Mouse (Mus musculus) limb, embryonic 12.5 days (tissue): ENCODE measurements around the gene Nell1. TPM values are rescaled to one million over a fixed set of nuclear protein-coding genes. Genes with fewer than 3 reads are reported as not detected.

Experiments used
- ATAC-seq: fragments of 200-750 bp; cut with Nextera tagmentation; 2 replicates; pipeline ENCODE4 v1.8.0; 2017; ENCODE audit warnings: low read depth, moderate TSS enrichment; ENCODE audit not compliant: insufficient number of reproducible peaks, insufficient read depth, low FRiP score, low TSS enrichment
- H3K27ac ChIP-seq: fragments of 300-500 bp; sonication (generic); 2 replicates; pipeline ENCODE4 v1.5.1; 2016; ENCODE audit warnings: mild to moderate bottlenecking, moderate library complexity
- H3K27me3 ChIP-seq: fragments of 300-500 bp; sonication (generic); 2 replicates; pipeline ENCODE4 v1.6.1; 2016; ENCODE audit warnings: mild to moderate bottlenecking, moderate library complexity
- H3K36me3 ChIP-seq: fragments of 300-500 bp; sonication (generic); 2 replicates; pipeline ENCODE4 v1.6.1; 2016; ENCODE audit warnings: mild to moderate bottlenecking, moderate library complexity
- H3K4me1 ChIP-seq: fragments of 300-500 bp; sonication (generic); replicated peaks from 2 replicates; pipeline ENCODE4 v1.6.1; 2016
- H3K4me2 ChIP-seq: fragments of 300-500 bp; sonication (generic); 2 replicates; pipeline ENCODE4 v1.6.1; 2016; ENCODE audit warnings: mild to moderate bottlenecking, moderate library complexity
- H3K4me3 ChIP-seq: fragments of 300-500 bp; sonication (generic); replicated peaks from 2 replicates; pipeline ENCODE4 v1.5.1; 2016; ENCODE audit warnings: mild to moderate bottlenecking
- H3K9ac ChIP-seq: fragments of 300-500 bp; sonication (generic); replicated peaks from 2 replicates; pipeline ENCODE4 v1.6.1; 2016; ENCODE audit warnings: mild to moderate bottlenecking, moderate library complexity
- H3K9me3 ChIP-seq: fragments of 300-500 bp; sonication (generic); 2 replicates; pipeline ENCODE4 v1.6.1; 2016; ENCODE audit warnings: mild to moderate bottlenecking, moderate library complexity
- WGBS: fragments of 180-500 bp; shearing (Covaris S2); methylation state at CpG from one replicate; pipeline ENCODE4 v1.1.7; 2016; 5-methylcytosine and 5-hydroxymethylcytosine counted together
- polyA plus RNA-seq: library from polyadenylated mRNA; unstranded; fragments of >200 nt; fragmentation: Nextera tagmentation; extraction: Ambion mirVana; gene quantifications from 2 replicates; pipeline ENCODE4 v1.2.1, GENCODE M21; 2016

Gene Nell1
- polyA plus RNA-seq, 1 experiment from 2014 or later = 2.6 TPM

- Histone ChIP-seq H3K27ac (no peak overlapping the region), H3K36me3 (no peaks in the 10 kb centered on the region), H3K4me2 (no peak overlapping the region), H3K9ac (no peak overlapping the region), H3K4me1 (no peaks in the 10 kb centered on the region), H3K27me3 (no peaks in the 10 kb centered on the region), H3K9me3 (no peaks in the 10 kb centered on the region), H3K4me3 (no peak overlapping the region)
- ATAC-seq = no peak
- 82% methylated on average over 3 of the region's 3 CpGs for WGBS
These were observed 588.0 kb downstream of the Nell1 start for GRCm38 (mm10) chr7:50562708-50563107.

DNA sequence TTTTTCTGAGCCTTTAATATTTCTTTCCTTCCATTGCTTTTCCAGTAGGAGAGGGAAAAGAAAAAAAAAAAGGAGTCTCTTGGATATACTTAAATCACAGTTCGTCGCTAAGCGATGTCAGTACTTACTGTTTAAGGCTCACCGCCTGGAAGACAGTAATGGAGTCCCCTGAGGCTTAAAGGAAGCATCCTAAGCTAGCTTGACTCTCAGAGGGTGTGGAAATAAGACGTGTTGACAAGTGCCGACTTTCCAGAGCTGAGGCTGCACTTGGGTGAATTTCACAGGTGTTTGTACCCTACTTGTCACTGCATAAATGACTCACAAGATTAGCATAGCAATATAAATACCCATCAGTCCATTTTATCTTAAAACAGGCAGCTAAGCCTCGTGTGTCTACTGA is 599.2 kb downstream of the Nell1 start:
- no peaks in the 10 kb centered on the region for H3K4me1 ChIP-seq
- WGBS = 74% methylated on average over 7 of the region's 7 CpGs

GRCm38 (mm10) chr7:50588642-50589424 is 614.2 kb downstream of the Nell1 start:
- H3K27me3 ChIP-seq = no peaks in the 10 kb centered on the region
- ATAC-seq = no peak
- H3K4me1 ChIP-seq = no peaks in the 10 kb centered on the region
- no peak overlapping the region for H3K4me2 ChIP-seq
- no peaks in the 10 kb centered on the region for H3K9me3 ChIP-seq
- no peak overlapping the region for H3K27ac ChIP-seq
- no peak overlapping the region for H3K9ac ChIP-seq
- WGBS = 80% methylated on average over 8 of the region's 8 CpGs
- no peaks in the 10 kb centered on the region for H3K36me3 ChIP-seq
- H3K4me3 ChIP-seq = no peak overlapping the region

More for the DNA sequence above, 599.2 kb downstream of the Nell1 start:
- H3K4me2 ChIP-seq = no peak overlapping the region
- no peak overlapping the region for H3K9ac ChIP-seq
- H3K4me3 ChIP-seq = no peak overlapping the region
- H3K27me3 ChIP-seq = no peaks in the 10 kb centered on the region
- ATAC-seq = no peak
- H3K36me3 ChIP-seq = no peaks in the 10 kb centered on the region
- H3K9me3 ChIP-seq = no peaks in the 10 kb centered on the region
- no peak overlapping the region for H3K27ac ChIP-seq

- H3K4me2 ChIP-seq = no peak within 1 kb of the TSS
- H3K4me3 ChIP-seq = no peak within 1 kb of the TSS
- no peaks in the 10 kb centered on the region for H3K27me3 ChIP-seq
- no peak within 1 kb of the TSS for H3K27ac ChIP-seq
- no peaks in the 10 kb centered on the region for H3K36me3 ChIP-seq
- H3K9me3 ChIP-seq = no peaks in the 10 kb centered on the region
- no peak for ATAC-seq
- no peak within 1 kb of the TSS for H3K9ac ChIP-seq
- H3K4me1 ChIP-seq = no peaks in the 10 kb centered on the region
- WGBS = 67% methylated on average over 3 of the region's 3 CpGs
These were observed 624.2 kb downstream of the Nell1 start, which contains the start of gene 4933405O20Rik for GRCm38 (mm10) chr7:50598890-50599289. Gene 4933405O20Rik, plus strand, starts transcription at chr7:50599190.

GRCm38 (mm10) chr7:50614101-50614500 is 639.4 kb downstream of the Nell1 start:
- Histone ChIP-seq H3K36me3 (no peaks in the 10 kb centered on the region), H3K4me2 (no peak overlapping the region), H3K27ac (no peak overlapping the region), H3K9me3 (no peaks in the 10 kb centered on the region), H3K27me3 (no peaks in the 10 kb centered on the region), H3K4me3 (no peak overlapping the region), H3K4me1 (no peaks in the 10 kb centered on the region), H3K9ac (no peak overlapping the region)
- no peak for ATAC-seq
- WGBS = 85% methylated on average over 2 of the region's 2 CpGs

GRCm38 (mm10) chr7:50629186-50629585 is 654.5 kb downstream of the Nell1 start:
- no peak overlapping the region for H3K4me2 ChIP-seq
- ATAC-seq = no peak
- H3K27ac ChIP-seq = no peak overlapping the region
- no peaks in the 10 kb centered on the region for H3K27me3 ChIP-seq
- no peak overlapping the region for H3K4me3 ChIP-seq
- H3K9ac ChIP-seq = no peak overlapping the region
- 77% methylated on average over 3 of the region's 3 CpGs for WGBS
- no peaks in the 10 kb centered on the region for H3K4me1 ChIP-seq
- no peaks in the 10 kb centered on the region for H3K36me3 ChIP-seq
- H3K9me3 ChIP-seq = no peaks in the 10 kb centered on the region

DNA sequence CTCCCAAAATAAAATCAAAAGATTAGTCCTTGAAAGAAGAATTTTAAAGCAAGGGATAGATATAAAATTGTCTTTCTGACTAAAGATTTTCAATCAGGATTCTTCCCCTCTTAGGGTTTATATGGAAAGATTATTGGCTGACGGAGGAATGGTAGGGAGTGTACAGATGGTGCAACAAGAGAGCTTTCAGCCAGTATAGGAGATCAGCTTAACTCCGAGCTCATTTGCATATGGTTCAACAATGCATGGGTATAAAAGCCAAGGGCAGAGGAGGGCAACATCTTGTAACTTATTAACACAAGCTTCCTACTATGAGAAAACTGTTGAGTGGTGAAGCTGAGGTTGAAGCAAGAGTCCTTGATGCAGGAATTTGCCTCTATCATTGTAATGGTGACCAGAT is 658.5 kb downstream of the Nell1 start:
- ATAC-seq = no peak
- Histone ChIP-seq H3K9ac (no peak overlapping the region), H3K27me3 (no peaks in the 10 kb centered on the region), H3K4me3 (no peak overlapping the region), H3K36me3 (no peaks in the 10 kb centered on the region), H3K9me3 (no peaks in the 10 kb centered on the region), H3K4me1 (no peaks in the 10 kb centered on the region), H3K4me2 (no peak overlapping the region), H3K27ac (no peak overlapping the region)
- WGBS = 83% methylated on average over 2 of the region's 2 CpGs

DNA sequence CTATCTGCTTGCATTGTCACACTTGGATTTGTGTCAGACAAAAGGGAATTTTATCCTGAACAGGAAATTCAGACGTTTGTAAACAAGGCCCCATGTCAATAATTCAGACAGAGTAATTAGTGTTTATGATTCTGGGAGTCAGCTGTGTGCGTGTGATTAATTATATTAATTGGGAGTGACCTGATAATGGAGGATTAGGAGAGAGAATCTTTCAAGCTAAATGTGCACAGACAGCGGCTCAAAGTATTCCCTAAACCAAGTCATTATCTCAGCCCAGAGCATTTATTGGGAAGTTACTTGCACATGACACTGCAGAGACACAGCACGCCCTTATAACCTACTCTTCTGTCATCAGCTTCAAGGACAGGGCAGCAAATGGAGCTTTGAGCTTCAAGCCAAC is 697.6 kb downstream of the Nell1 start:
- Histone ChIP-seq H3K27me3 (no peaks in the 10 kb centered on the region), H3K4me3 (no peak overlapping the region), H3K9ac (no peak overlapping the region), H3K36me3 (no peaks in the 10 kb centered on the region), H3K4me1 (no peaks in the 10 kb centered on the region), H3K9me3 (no peaks in the 10 kb centered on the region), H3K4me2 (no peak overlapping the region), H3K27ac (no peak overlapping the region)
- 64% methylated on average over 4 of the region's 4 CpGs for WGBS
- ATAC-seq = no peak

GRCm38 (mm10) chr7:50675444-50675843 is 700.8 kb downstream of the Nell1 start:
- no peak for ATAC-seq
- H3K27ac ChIP-seq = no peak overlapping the region
- H3K9ac ChIP-seq = no peak overlapping the region
- H3K4me1 ChIP-seq = no peaks in the 10 kb centered on the region
- H3K9me3 ChIP-seq = no peaks in the 10 kb centered on the region
- no peak overlapping the region for H3K4me3 ChIP-seq
- H3K36me3 ChIP-seq = no peaks in the 10 kb centered on the region
- WGBS = 73% methylated on average over 1 of the region's 1 CpGs
- no peak overlapping the region for H3K4me2 ChIP-seq
- no peaks in the 10 kb centered on the region for H3K27me3 ChIP-seq

DNA sequence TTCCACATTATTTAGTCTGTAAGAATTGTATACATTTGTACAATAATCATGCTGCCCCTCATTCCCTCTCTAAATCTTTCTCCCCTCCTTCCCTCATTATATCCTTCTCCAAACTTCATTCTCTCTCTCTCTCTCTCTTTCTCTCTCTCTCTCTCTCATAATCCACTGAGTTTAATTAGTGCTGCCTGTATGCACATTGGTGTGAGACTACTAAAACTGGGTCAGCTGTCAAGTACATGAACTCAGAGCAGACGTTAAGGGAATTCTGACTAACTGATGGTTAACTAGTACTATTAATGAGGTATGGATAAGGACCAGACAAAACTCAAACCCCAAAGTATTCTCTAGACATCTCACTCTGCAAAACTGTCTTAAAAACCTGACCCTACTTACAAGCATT is 702.8 kb downstream of the Nell1 start:
- no peaks in the 10 kb centered on the region for H3K4me1 ChIP-seq
- H3K9me3 ChIP-seq = no peaks in the 10 kb centered on the region
- H3K4me3 ChIP-seq = no peak overlapping the region
- no peak overlapping the region for H3K4me2 ChIP-seq
- no peaks in the 10 kb centered on the region for H3K36me3 ChIP-seq
- no peak for ATAC-seq
- 62% methylated on average over 1 of the region's 1 CpGs for WGBS
- H3K27ac ChIP-seq = no peak overlapping the region
- H3K27me3 ChIP-seq = no peaks in the 10 kb centered on the region
- H3K9ac ChIP-seq = no peak overlapping the region

DNA sequence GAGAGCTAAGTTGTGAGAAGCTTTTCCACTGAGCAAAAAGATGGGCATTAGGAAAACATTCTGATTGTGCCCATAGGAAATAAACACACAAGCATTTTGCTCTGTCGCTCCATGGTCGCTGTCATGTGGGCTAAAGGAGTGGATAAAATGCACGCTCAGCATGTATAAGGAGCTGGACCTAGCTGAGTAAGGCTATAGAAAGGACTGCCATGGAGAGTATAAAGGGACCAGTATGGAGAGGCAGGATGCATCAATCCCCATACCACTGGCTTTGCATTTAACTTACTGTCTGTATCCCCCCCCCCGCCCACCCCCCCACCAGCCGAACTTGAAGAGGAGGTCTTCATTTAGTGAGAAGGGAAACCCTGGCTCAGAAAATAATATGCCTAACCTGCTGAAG is 711.7 kb downstream of the Nell1 start:
- Histone ChIP-seq H3K36me3 (no peaks in the 10 kb centered on the region), H3K9ac (no peak overlapping the region), H3K27ac (no peak overlapping the region), H3K4me3 (no peak overlapping the region), H3K9me3 (no peaks in the 10 kb centered on the region), H3K27me3 (no peaks in the 10 kb centered on the region), H3K4me1 (no peaks in the 10 kb centered on the region), H3K4me2 (no peak overlapping the region)
- no peak for ATAC-seq
- WGBS = 91% methylated on average over 5 of the region's 5 CpGs

DNA sequence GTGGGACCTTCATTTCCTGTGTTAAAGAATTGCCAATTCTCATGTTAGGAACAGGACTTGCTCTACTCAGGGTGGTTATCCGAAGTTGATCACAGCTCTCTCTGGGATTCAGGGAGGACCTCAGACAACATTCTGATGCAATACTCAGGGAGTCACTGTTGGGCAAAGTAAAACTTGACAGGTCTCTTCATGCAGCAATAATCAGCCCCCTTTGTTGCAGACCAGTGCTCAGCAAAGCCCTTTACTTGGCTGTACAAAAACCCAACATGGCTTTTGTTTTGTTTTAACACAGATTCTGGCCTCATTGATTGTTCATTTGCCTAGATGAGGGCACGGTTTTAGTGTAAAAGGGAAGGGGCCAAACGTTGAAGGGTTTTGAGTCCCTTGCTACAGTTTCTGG is 750.5 kb downstream of the Nell1 start:
- H3K27ac ChIP-seq = no peak overlapping the region
- no peak overlapping the region for H3K4me2 ChIP-seq
- no peaks in the 10 kb centered on the region for H3K27me3 ChIP-seq
- 80% methylated on average over 3 of the region's 3 CpGs for WGBS
- H3K36me3 ChIP-seq = no peaks in the 10 kb centered on the region
- no peaks in the 10 kb centered on the region for H3K4me1 ChIP-seq
- no peaks in the 10 kb centered on the region for H3K9me3 ChIP-seq
- no peak overlapping the region for H3K4me3 ChIP-seq
- no peak overlapping the region for H3K9ac ChIP-seq
- ATAC-seq = no peak
